Mouse (Mus musculus) ES-E14 (cell line): ENCODE results near the gene Mdm2.

Source experiments
- HCFC1 ChIP-seq: IDR thresholded peaks from 2 replicates; pipeline ENCODE4 v1.6.1; 2012; ENCODE audit warnings: low read length, inconsistent platforms, borderline replicate concordance; ENCODE audit not compliant: insufficient read depth
- MAFK ChIP-seq: IDR thresholded peaks from 2 replicates; pipeline ENCODE4 v1.6.1; 2014; ENCODE audit warnings: mild to moderate bottlenecking, low read depth, low read length, inconsistent platforms; ENCODE audit not compliant: insufficient read depth
- ZNF384 ChIP-seq: IDR thresholded peaks from 2 replicates; pipeline ENCODE4 v1.6.1; 2012; ENCODE audit warnings: low read depth, low read length, inconsistent platforms

- TF ChIP-seq MAFK (no peak), HCFC1 (no peak), ZNF384 (no peak)
These were observed 41.8 kb downstream of the Mdm2 start for GRCm38 (mm10) chr10:117668546-117669300.
